Mouse (Mus musculus) CH12.LX (cell line): ENCODE data around the gene Slc7a15.

Experiments
- CTCF ChIP-seq, 2 experiments: IDR thresholded peaks in 1 of 2; conservative IDR thresholded peaks in 1 of 2; 2 replicates each; pipeline ENCODE4 v1.5.1; 2011 to 2012; ENCODE audit warnings: low read depth in 2 of 2, low read length in 2 of 2, improper control_type of control experiment in 1 of 2, inconsistent platforms in 1 of 2, mild to moderate bottlenecking in 1 of 2, moderate library complexity in 1 of 2
- EP300 ChIP-seq: IDR thresholded peaks from 2 replicates; pipeline ENCODE4 v1.6.1; 2011; ENCODE audit warnings: low read length, improper control_type of control experiment
- JUN ChIP-seq: IDR thresholded peaks from 2 replicates; pipeline ENCODE4 v1.6.1; 2011; ENCODE audit warnings: low read depth, mild to moderate bottlenecking, low read length, improper control_type of control experiment, moderate library complexity; ENCODE audit not compliant: insufficient read depth
- MEF2A ChIP-seq: IDR thresholded peaks from 2 replicates; pipeline ENCODE4 v1.6.1; 2014; ENCODE audit warnings: low read depth, mild to moderate bottlenecking, inconsistent platforms, low read length, improper control_type of control experiment, borderline replicate concordance
- MXI1 ChIP-seq: IDR thresholded peaks from 2 replicates; pipeline ENCODE4 v1.6.1; 2011; ENCODE audit warnings: mild to moderate bottlenecking, low read depth, low read length, improper control_type of control experiment
- NRF1 ChIP-seq: IDR thresholded peaks from 2 replicates; pipeline ENCODE4 v1.6.1; 2014; ENCODE audit warnings: low read depth, mild to moderate bottlenecking, inconsistent platforms, low read length, improper control_type of control experiment, moderate library complexity
- POLR2A ChIP-seq: IDR thresholded peaks from 2 replicates; pipeline ENCODE4 v1.6.1; 2011; ENCODE audit warnings: low read depth, mild to moderate bottlenecking, improper control_type of control experiment, low read length
- POLR2AphosphoS2 ChIP-seq: IDR thresholded peaks from 2 replicates; pipeline ENCODE4 v1.6.1; 2011; ENCODE audit warnings: low read depth, low read length, improper control_type of control experiment
- RCOR1 ChIP-seq: conservative IDR thresholded peaks from 2 replicates; pipeline ENCODE4 v1.6.1; 2012; ENCODE audit warnings: low read depth, mild to moderate bottlenecking, inconsistent platforms, low read length, improper control_type of control experiment
- UBTF ChIP-seq: IDR thresholded peaks from 2 replicates; pipeline ENCODE4 v1.6.1; 2012; ENCODE audit warnings: low read depth, mild to moderate bottlenecking, inconsistent platforms, low read length, improper control_type of control experiment, moderate library complexity
- ZNF384 ChIP-seq: IDR thresholded peaks from 2 replicates; pipeline ENCODE4 v1.6.1; 2012; ENCODE audit warnings: low read depth, low read length, improper control_type of control experiment, inconsistent platforms

DNA sequence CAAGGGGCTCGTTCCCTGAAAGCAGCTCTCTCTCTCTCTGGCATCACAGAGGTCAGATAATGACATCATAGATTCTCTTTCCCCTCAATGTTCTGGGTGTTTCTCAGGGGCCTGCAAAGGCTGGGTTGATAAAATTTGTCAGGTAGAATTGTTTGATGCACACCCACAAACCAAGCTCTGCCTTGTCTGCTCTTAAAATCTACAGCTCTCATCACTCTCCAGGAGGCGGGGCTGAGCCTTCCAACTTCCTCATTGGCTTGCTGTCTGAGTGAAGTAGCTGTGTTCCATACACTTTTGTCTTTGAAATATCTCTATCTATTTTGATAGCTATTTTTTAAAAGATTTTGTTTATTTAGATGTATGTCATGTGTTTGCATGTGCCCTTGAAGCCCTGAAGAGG is 116.7 kb downstream of the Slc7a15 start:
- TF ChIP-seq CTCF (conservative IDR thresholded peaks at IDR 0.05 in 1 of 2, IDR thresholded peaks at IDR 0.05 in 1 of 2; ENCODE audit: low read depth in 2 of 2, low read length in 2 of 2) (no peak), POLR2A (no peak), POLR2AphosphoS2 (no peak), MXI1 (no peak), UBTF (no peak), EP300 (no peak), RCOR1 (no peak), ZNF384 (no peak), NRF1 (no peak), JUN (no peak), MEF2A (no peak)
